Mouse (Mus musculus) heart, adult 2 months (tissue): ENCODE measurements around the gene Itpr2. TPM values are rescaled to one million over a fixed set of nuclear protein-coding genes. Genes with fewer than 3 reads are reported as not detected.

Experiments used
- DNase-seq, 2 experiments: peaks; one replicate each; pipeline ENCODE4 v3.0.0; 2021
- H3K27ac ChIP-seq: fragments of 200-600 bp; 2 replicates; pipeline ENCODE4 v1.8.1; 2022
- H3K27me3 ChIP-seq: fragments of 200-500 bp; 2 replicates; pipeline ENCODE4 v1.6.1; 2012; ENCODE audit warnings: mild to moderate bottlenecking, low read length, inconsistent platforms, mixed read lengths; ENCODE audit not compliant: control insufficient read depth, insufficient read depth
- H3K36me3 ChIP-seq: fragments of 200-500 bp; 2 replicates; pipeline ENCODE4 v1.6.1; 2012; ENCODE audit warnings: low read length, inconsistent platforms; ENCODE audit not compliant: control insufficient read depth, insufficient read depth
- H3K4me1 ChIP-seq: fragments of 200-500 bp; 2 replicates; pipeline ENCODE4 v1.6.1; 2011; ENCODE audit warnings: low read length; ENCODE audit not compliant: control insufficient read depth, insufficient read depth
- H3K4me3 ChIP-seq: fragments of 200-600 bp; 2 replicates; pipeline ENCODE4 v1.8.1; 2022
- H3K79me2 ChIP-seq: fragments of 200-500 bp; replicated peaks from 2 replicates; pipeline ENCODE4 v1.6.1; 2012; ENCODE audit warnings: mild to moderate bottlenecking, inconsistent platforms, low read length, moderate library complexity, mixed read lengths; ENCODE audit not compliant: control insufficient read depth, insufficient read depth
- H3K9ac ChIP-seq: fragments of 200-500 bp; 2 replicates; pipeline ENCODE4 v1.6.1; 2012; ENCODE audit warnings: low read depth, mild to moderate bottlenecking, control low read depth, inconsistent platforms, low read length, mixed read lengths
- CTCF ChIP-seq: fragments of 200-600 bp; IDR thresholded peaks from 2 replicates; pipeline ENCODE4 v1.8.1; 2022; ENCODE audit warnings: antibody characterized with exemption, mild to moderate bottlenecking, moderate library complexity
- EP300 ChIP-seq: fragments of 200-500 bp; IDR thresholded peaks from 2 replicates; pipeline ENCODE4 v1.6.1; 2011; ENCODE audit warnings: low read depth, low read length, control low read depth; ENCODE audit not compliant: insufficient read depth
- POLR2A ChIP-seq: fragments of 200-500 bp; IDR thresholded peaks from 2 replicates; pipeline ENCODE4 v1.6.1; 2011; ENCODE audit warnings: mild to moderate bottlenecking, low read depth, low read length, control low read depth; ENCODE audit not compliant: insufficient read depth
- WGBS: fragments of 180-500 bp; shearing (Covaris S2); methylation state at CpG from one replicate; pipeline ENCODE4 v1.1.7; 2018; 5-methylcytosine and 5-hydroxymethylcytosine counted together
- intact Hi-C: fragments of 180-260 bp; cut with DNase I; formaldehyde crosslinking; loops from one replicate; pipeline ENCODE4 v1.15.1; 2025
- polyA plus RNA-seq: library from polyadenylated mRNA; depleted of rRNA; stranded (reverse); fragments of >200 nt; gene quantifications from 2 replicates; pipeline ENCODE4 v1.2.3, GENCODE M21; 2012
- total RNA-seq, 2 experiments: library from RNA; stranded (reverse); gene quantifications; 2 replicates each; pipeline ENCODE4 v1.2.3; 2021

Itpr2 gene
- total and polyA plus RNA-seq, 3 experiments, result 6.6 to 23.7 (median 20.1) TPM

- no peaks in the 10 kb centered on the region for H3K79me2 ChIP-seq
- whole genome bisulfite sequencing, result 85% methylated on average over 3 of the region's 3 CpGs
- no peak overlapping the region for H3K4me3 ChIP-seq
- no peak for DNase-seq
- H3K4me1 ChIP-seq, result peaks cover 5% of the 10 kb centered on the region
- H3K27ac ChIP-seq, result no peak overlapping the region
- no peaks in the 10 kb centered on the region for H3K36me3 ChIP-seq
- H3K27me3 ChIP-seq, result no peaks in the 10 kb centered on the region
- intact Hi-C loops, result no loop called here
- TF ChIP-seq CTCF (no peak), EP300 (no peak), POLR2A (no peak)
- H3K9ac ChIP-seq, result no peak overlapping the region
These were observed 38.4 kb upstream of the Itpr2 start for GRCm38 (mm10) chr6:146540386-146540785.

- Histone ChIP-seq H3K27ac (no peak overlapping the region; the same call in 1 of the 2 replicates), H3K27me3 (no peaks in the 10 kb centered on the region), H3K4me3 (no peak overlapping the region), H3K4me1 (peaks cover 3% of the 10 kb centered on the region; the same call in 1 of the 2 replicates), H3K9ac (no peak overlapping the region), H3K79me2 (no peaks in the 10 kb centered on the region), H3K36me3 (no peaks in the 10 kb centered on the region)
- intact Hi-C loops, result no loop called here
- 37% methylated on average over 4 of the region's 4 CpGs for WGBS
- TF ChIP-seq EP300 (no peak), POLR2A (no peak), CTCF (no peak)
- peak in 1 of 2 experiments; percentile 32 for DNase-seq
These were observed 36.6 kb upstream of the Itpr2 start for GRCm38 (mm10) chr6:146538661-146539060.

- WGBS, result 46% methylated on average over 2 of the region's 2 CpGs
- no peak for DNase-seq
- TF ChIP-seq EP300 (no peak), POLR2A (no peak), CTCF (no peak)
- Histone ChIP-seq H3K79me2 (no peaks in the 10 kb centered on the region), H3K4me3 (no peak overlapping the region), H3K9ac (no peak overlapping the region), H3K36me3 (no peaks in the 10 kb centered on the region), H3K4me1 (peaks cover 3% of the 10 kb centered on the region; the same call in 1 of the 2 replicates), H3K27me3 (no peaks in the 10 kb centered on the region), H3K27ac (no peak overlapping the region; the same call in 1 of the 2 replicates)
- intact Hi-C loops, result no loop called here
These were observed 36.0 kb upstream of the Itpr2 start for GRCm38 (mm10) chr6:146538071-146538470.

- 87% methylated on average over 4 of the region's 4 CpGs for WGBS
- intact Hi-C loops, result no loop called here
- Histone ChIP-seq H3K79me2 (no peaks in the 10 kb centered on the region), H3K4me3 (no peak overlapping the region), H3K36me3 (no peaks in the 10 kb centered on the region), H3K4me1 (peaks cover 3% of the 10 kb centered on the region; the same call in 1 of the 2 replicates), H3K9ac (no peak overlapping the region), H3K27ac (no peak overlapping the region; the same call in 1 of the 2 replicates), H3K27me3 (no peaks in the 10 kb centered on the region)
- DNase-seq, result no peak
- TF ChIP-seq CTCF, result no peak
- TF ChIP-seq EP300, result no peak
- no peak for TF ChIP-seq POLR2A
These were observed 35.1 kb upstream of the Itpr2 start for GRCm38 (mm10) chr6:146537111-146537510.

- WGBS, result 86% methylated on average over 5 of the region's 5 CpGs
- TF ChIP-seq POLR2A (no peak), EP300 (no peak), CTCF (no peak)
- H3K36me3 ChIP-seq, result no peaks in the 10 kb centered on the region
- no peak overlapping the region for H3K9ac ChIP-seq
- H3K27ac ChIP-seq, result no peak overlapping the region
- no peak overlapping the region for H3K4me3 ChIP-seq
- H3K79me2 ChIP-seq, result no peaks in the 10 kb centered on the region
- DNase-seq, result no peak
- intact Hi-C loops, result no loop called here
- H3K27me3 ChIP-seq, result no peaks in the 10 kb centered on the region
- H3K4me1 ChIP-seq, result peaks cover 8% of the 10 kb centered on the region
These were observed 33.5 kb upstream of the Itpr2 start for GRCm38 (mm10) chr6:146535501-146535900.

GRCm38 (mm10) chr6:146533146-146533545, 31.1 kb upstream of the Itpr2 start:
- TF ChIP-seq EP300 (no peak), CTCF (no peak), POLR2A (no peak)
- H3K79me2 ChIP-seq, result no peaks in the 10 kb centered on the region
- H3K27me3 ChIP-seq, result no peaks in the 10 kb centered on the region
- no peak overlapping the region for H3K9ac ChIP-seq
- H3K4me3 ChIP-seq, result no peak overlapping the region
- H3K4me1 ChIP-seq, result peaks cover 8% of the 10 kb centered on the region
- H3K27ac ChIP-seq, result no peak overlapping the region
- no peaks in the 10 kb centered on the region for H3K36me3 ChIP-seq
- no peak for DNase-seq
- WGBS, result 86% methylated on average over 4 of the region's 4 CpGs
- intact Hi-C loops, result no loop called here
